Mouse (Mus musculus) embryo, embryonic 10.5 days (tissue): ENCODE data around the gene Cask.

Experiments used
- DNase-seq: peaks from one replicate; pipeline ENCODE4 v3.0.0-alpha.2; 2015; ENCODE audit warnings: low spot score

The Cask gene

DNA sequence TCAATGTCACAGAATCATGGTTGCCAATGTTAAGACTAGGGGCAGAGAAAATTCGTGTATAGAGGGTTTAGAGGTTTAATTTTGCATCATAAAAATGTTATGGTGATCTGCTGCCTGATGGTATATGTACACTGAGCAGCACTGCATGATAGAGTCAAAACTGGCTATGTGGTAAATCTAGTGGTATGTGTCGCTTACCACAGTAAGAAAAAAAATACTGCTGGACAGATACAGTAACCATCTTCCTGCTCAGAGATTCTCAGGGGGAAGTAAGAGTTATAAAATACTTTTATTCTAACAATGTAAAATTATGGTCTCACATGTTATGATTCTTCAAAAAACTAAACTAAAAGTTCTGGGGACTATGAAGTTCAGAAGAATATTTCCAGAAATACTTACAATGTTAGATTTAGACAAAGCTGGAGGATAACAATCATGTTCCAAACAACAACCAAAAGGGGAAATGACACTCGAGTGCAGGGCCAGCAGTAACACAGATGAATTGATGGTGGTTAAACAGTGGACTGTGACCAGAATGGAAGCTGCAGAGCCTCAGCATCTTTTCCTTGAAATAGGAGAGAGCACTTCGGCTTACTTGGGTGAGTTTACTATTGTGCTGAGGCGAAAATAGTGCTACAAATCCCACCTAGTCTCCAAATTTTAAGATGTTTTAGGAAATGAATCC, 219.4 kb downstream of the Cask start, which contains the start of gene Gpr34:
Gene Gpr34, plus strand, starts transcription at position 491 of the 685 bp plus-strand sequence.
- DNase-seq: no peak

DNA sequence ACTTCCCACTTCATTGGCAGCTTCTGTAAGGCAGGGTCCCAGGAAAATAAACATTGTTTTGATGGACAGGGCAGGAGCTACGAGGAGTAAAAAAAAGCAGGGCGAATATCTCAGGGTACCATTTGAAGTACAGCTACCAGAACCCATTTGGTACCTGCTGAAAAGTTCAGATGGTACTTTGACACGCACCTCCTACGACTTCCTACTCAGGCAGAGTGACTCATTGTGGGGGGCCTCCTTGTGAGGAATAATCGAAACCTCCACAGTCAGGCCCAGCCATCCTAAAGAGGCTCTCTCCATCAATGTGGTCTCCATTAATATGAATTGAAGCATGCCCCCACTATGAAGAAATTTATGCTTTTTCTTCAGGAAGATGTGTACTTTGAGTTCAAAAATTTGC, 228.5 kb downstream of the Cask start:
- no peak for DNase-seq

DNA sequence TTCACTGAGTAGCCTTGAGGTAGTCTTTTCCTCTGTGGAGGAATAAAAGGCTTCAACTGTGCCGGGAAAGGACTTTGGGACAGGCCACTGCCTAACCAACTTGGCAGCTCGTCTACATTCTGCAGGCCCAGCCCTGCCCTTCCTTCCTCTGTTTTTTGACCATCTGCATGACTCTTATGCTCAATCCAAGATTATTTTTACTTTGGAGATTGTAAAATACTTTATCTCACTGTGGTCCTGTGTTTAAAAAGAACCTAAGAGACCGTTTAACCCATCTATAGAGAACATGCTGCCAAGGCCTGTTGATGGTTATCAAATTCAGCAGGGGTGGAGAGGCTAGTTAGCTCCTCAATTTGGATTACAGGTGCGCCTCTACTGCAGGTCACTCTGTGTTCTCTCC, 229.7 kb downstream of the Cask start:
- no peak for DNase-seq

DNA sequence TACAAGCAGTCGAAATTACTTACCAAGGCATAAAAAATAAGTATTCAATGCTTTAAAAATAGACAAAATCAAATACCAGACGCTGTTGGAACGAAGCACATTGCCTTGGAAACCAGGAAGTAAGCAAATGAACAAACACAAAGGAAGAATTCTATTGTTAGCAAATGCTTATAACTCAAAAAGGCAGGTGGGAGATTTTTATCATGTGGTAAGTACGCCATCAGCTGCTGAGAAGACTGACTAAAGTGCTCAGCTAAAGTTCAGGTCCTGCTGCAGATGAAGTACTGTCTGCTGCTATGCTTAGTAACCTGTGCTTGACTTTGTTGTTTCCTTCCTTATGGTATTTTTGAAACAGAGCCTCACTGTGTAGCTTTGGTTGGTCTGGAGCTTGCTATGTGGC, 232.7 kb downstream of the Cask start:
- DNase-seq: no peak

DNA sequence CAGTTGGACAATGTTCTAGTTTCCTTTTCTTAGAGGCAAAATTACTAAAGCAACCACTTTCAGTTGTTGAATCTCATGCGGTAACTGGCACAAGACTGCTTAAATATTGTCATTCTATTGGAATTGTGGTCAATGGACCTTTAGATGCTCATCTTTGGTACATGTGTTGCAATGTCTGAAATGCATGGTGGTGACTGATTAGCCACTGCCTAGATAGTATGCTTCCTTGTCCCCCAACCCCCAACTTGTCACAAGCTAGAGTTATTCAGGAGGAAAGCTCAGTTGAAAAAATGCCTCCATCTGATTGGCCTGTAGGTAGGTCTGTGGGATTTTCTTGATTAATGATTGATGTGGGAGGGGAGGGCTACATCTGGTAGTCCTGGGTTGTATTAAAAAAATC, 233.9 kb downstream of the Cask start:
- DNase-seq: no peak

DNA sequence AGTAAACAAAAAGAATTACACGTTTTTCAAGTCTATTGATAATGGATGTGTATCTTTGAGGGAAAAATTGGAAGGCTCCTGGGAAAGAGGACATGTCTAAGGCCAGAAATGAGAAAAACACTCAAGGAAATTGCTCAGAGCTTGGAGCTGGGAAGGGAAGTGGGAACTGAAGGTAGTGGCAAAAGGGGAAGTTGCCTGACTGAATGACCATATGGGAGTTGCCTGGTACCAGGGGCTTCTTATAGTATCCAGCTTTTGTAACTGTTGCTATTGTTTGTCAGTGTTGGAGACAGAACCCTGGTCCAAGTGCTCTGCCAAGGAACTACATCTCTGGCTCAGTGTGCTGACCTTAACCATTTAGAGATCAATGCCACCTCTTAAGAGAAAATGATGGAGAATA, 234.4 kb downstream of the Cask start:
- DNase-seq: no peak

DNA sequence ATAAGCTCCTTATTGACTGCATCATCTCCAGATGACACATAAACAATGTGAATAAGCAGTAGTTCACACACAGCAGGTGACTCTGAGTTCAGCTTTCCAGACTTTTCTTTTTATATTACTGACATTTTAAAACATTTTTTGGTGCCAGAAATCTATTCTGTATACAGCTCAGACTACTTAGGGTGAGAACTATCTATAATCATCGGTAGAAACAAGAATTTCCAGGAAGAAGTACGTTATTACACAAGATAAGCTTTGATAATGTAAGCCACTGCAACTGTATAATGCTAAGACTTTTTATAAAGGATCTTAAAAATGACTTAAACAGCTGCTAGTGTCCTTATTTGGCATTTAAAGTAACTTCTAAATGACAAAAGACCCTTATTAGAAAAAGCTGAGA, 239.1 kb downstream of the Cask start:
- DNase-seq: no peak

DNA sequence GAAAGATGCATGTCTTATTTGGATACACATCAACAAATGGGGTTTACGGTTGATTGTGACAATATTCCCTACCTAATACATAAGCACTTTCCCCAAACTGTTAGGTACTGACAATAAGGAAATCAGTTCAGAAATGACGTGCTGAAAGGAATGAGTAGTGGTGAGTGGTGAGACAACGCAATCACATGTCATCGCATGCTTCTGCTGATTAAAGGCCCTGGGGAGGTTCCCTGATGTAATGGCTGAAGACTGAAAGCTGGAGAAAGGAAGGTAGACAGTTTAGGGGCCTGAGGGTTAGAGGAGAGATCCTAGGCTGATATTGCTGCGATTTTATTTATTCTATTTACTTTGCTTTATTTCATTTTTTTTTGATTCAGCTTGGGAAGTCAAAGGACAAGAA, 240.1 kb downstream of the Cask start:
- no peak for DNase-seq

DNA sequence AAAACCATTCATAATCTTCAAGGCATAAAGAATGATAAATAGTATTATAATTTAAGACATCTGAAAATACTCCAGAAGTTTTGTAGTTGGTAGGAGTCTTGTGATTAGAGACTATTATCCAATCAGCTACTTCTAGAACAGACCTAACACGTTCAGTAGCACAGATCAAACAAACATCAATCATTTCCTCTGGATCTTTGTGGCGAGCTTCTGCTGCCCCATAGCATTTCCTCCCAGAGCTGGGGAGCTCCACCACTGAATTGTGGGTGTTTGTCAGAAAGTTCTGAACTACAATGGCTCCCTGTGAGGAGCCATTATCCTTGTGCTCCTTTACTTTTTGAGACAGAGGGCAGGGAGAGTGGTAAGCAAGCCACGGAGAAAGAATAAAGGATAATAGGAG, 243.4 kb downstream of the Cask start:
- no peak for DNase-seq

DNA sequence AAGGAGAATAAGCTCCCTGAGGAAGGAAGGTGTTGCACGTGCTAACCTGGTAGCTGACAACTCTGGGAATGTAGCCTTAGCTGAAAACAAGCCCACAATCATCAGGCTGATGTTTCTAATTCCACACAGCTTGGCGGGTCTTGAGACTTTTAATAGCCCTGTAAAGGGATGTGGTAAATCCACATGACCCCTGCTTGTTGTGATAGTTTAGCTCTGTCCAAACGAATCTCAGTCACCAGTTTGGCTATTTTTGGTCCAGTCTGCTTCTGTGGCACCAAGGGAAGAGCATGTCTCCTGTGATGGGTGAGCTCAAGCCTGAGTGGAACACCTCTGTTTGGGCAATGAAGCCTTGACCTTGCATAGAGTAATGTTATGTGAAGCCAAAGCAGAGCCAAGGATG, 244.4 kb downstream of the Cask start:
- DNase-seq: no peak

DNA sequence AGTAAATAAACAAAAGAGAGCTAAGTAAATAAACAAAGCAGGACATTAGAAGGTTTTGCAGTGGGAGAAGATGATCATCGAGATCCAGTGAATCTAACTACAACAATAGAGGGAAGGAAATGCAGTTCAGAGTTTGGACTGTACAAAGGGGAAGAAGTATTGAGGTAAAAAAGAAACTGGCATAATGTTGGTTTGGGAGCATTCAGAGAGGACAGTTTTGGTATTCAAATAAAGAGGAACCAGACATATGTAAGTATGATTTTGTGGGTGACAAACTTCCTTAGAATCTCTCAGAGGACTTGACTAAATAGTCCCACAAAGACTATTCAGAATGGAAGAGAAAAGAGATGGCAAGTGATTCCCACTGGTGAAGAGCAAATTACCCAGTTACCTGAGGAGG, 251.2 kb downstream of the Cask start:
- DNase-seq: no peak

DNA sequence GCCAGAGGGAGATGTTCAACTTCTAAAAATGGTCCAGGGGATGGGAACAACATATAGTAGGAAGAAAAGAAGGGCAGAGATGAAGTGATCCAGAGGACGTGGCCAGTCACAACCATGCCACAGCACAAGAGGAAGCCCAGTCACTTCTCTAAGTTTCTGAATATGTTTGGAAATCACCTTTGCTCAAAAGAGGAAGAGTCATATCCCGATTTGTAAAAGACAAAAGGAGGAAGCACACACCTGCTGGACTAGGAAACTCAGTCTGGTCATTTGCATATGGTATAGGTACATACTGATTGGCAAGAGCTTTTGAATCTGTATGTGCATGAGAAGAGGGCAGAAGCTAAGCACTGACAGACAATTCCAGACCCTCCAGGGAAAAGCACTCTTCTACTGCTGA, 251.8 kb downstream of the Cask start:
- DNase-seq: no peak

DNA sequence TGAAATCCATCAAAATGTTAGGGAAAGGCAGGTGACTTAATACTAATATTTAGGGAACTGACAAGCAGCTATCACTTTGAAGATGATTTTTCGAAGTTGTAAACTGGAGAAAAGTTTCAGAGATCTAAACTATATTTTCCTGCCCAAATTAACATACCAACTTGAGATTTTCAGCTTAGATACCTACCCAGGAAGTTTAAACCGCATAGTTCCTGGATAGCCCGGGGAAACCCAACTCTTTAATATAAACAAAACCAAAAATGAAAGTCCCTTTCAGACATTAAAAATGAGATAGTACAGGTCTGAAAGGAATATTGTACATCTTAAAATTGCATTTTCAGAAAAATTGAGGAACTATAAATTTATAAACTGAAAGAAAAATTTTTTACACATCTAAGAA, 273.5 kb downstream of the Cask start:
- no peak for DNase-seq

DNA sequence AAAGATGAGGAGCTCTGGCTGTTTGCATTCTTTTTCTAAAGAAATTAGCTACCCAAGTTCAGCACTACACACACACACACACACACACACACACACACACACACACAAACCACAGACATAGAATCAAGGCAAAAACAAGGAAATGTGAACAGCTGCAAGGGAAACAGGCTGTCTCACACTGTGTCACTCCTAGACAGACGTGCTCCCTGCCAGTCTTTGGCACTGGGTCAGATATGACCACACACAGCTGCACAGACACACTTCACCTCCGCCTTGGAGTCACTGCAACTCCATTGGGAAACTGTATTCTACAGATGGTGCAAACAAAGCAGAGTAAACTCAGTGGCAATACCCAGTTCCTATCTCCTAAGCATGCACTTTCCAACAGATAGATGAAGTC, 274.6 kb downstream of the Cask start:
- DNase-seq: no peak

DNA sequence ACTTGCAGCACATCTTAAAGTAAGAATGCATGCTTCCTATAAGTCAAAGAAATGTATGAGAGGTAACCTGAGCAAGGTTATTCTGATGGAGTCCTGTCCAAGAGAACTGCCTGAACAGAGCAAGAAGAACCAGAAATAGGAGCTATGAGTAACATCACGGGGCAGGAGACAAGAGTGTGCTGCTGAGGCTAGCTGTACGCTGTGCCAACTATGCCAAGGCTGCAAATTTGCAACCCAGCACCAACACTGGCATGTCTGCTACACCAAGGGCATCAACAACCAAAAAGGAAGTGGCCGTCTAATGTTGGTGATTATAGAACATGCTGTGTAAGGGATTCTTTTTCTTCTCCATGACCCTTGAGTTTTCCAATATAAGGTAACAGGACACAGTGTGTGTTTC, 276.3 kb downstream of the Cask start:
- DNase-seq: no peak

DNA sequence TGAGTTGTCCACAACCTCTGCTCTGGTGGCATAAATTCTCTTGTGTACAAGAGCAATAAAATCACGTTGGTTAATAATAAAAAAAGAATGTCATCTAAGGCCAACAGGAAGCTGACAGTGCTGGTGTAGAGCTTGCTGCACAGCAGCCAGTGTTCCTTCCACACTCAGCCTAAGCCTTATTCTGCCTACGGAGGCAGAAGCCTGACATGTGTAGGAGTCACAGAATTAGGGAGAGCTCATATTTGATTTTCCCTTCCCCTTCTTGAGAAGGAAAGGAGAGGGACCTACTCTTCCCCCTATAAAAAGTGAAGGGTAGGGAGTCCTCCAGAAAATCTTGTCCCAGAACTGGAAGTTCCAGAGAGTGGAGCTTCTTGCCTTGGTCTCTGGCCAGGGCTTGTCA, 276.9 kb downstream of the Cask start:
- DNase-seq: no peak

DNA sequence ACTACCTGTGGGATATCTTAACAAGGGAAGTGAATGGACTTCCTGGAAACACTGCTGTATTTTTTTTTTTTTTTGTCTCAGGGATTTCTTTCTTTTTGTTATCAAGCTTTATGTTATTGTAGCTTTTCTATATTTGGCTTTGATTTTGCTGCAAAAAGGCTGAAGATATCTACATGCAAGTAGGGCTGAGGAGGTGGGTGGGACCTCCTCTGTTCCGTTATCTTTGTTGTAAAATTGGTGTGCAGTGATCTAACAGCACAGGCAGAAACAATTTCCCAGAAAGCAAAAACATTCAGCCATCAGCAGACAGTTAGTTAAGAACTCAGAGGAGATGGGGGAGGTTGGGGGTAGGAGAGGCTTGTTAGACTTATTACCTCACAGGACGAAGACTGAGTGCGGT, 296.7 kb downstream of the Cask start:
- no peak for DNase-seq

DNA sequence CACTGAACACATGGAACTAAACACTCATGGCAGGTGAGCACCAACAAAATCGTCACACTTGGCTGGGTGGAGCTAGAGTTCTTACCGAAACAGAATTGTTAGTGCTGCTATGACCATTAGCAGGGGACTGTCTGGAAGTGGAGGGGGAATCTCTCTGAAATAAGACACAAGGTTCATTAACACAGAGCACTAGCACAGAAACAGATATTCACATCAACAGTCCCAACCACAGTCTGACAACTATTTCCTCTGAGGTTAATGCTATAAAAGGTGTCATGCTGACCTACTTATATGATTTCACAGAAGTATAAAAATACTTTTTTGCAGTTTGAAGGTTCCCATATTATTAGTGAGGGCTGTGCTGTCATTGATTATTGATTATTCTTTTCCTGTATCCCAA, 298.9 kb downstream of the Cask start:
- DNase-seq: no peak

DNA sequence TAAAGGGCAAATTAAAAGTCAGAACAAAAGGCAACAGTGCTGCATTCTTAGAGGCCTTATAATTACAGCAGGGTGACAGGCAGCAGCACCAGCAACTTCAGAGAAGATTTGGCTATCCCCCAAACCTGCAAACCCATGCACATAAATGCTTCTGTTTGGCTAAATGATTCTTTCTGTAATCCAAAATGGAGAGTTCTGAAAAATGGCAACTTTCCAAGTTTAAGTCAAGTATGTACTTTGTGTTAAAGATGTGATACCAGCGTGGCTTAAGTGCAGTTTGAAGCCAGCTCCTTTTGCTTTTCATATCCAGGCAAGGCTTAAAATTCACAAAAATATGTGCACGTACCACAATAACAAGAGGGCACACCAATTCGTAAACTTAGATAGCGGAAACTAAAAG, 299.6 kb downstream of the Cask start:
- no peak for DNase-seq

DNA sequence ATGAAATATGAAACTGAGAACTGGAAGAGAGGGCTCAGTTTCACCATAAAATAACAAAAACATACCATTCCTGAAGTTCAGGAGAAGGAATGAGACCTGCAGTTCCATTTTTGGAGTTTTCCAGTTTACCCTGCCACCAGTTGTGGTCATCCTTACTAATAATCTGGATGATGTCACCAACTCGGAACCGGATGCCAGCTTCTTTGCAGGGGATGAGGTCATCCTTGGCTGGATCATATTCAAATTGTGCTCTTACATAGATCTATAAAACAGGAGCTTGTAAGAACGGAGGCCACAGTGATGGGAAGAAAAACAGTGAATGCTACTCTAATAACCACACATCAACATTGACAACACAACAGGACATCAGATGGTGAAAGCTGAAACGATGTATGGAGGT, 302.1 kb downstream of the Cask start:
- DNase-seq: no peak

DNA sequence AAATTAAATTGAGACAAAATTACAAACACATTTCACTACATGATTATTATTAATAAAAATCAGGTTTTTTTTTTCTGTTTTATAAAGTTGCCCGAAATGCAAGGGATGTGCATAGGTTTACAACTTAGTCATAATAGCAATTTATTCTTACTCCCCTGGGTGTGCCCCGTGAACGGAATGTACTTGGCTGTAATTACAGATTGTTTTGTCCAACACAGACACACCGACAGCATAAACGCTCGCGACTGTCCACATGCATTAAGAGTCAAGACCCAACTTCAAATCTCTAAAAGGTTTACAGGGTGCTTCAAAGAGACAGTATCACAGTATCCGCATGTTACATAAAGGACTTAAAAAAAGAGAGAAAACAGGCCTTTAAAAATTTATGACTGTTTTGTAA, 329.9 kb downstream of the Cask start:
- no peak for DNase-seq

DNA sequence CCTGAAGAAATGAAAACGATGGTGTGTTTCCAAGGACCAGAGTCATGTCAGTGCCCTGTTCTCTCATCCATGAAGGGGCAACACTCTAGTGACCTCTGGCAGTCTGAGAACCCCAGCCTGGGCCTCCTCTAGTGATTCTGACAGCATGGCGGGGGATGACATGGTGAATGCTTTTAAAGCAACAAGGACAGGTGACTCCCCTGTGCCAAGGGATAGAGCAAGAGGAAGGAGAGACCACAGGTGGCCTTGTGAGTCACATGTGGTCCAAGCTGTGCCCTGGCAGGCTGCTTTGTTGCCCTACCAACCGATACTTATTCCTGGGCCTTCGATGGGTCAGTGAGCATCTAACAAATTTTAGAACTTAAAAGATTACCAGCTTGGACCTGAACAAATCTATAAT, 330.6 kb downstream of the Cask start:
- no peak for DNase-seq

DNA sequence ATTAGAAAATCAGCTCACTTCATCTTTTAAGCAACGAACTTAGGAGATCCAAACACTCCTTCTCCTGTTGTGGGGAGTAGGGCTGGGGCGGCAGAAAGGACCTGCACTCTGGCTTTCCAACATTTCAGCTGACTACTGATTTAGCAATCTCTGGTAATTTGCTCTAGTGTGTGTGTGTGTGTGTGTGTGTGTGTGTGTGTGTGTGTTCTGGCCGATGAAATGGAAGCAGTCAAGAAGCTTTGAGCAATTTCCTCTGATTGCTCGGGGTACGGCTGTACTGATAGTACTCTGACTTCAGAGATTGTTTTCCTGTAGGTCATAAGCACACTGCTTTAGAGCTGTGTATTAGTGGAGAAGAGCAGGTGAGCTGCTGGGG, 331.8 kb downstream of the Cask start:
- DNase-seq: no peak

DNA sequence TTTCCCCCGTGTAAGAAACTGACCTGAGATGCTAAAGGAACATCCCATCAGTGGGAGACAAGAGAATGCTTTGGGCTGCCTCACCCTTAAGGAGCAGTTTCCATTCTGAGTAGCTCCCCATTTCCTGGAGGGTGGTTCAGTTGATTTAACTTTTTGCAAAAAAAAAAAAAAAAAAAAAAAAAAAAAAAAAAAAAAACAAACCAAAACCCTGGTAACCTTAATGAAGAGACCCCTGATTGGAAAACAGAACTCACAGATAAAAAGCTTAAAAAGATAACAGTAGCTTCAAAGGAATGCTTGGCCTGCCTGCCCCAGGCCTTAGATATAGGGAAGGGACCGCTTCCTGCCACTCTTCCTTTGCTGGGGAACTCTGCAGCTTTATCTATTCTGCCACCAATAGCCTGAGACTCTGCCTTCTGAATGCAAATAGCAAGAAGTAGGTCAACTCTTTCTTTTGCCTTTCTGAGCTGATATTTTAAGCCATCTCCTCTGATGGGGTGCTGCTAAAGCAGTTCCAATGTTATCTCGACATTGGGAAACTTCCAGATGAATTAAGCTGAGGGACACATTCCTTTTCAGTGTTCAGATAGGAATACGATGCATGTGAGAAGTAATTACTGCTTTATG, 332.3 kb downstream of the Cask start:
- no peak for DNase-seq
